Mouse (Mus musculus) naive thymus-derived CD4-positive, alpha-beta T cell, adult 5 months (primary cell): ENCODE measurements around the gene Mstn. TPM values are rescaled to one million over a fixed set of nuclear protein-coding genes. Genes with fewer than 3 reads are reported as not detected.

ENCODE experiments used
- polyA plus RNA-seq: library from polyadenylated mRNA; unstranded; fragments of 100-300 nt; shearing (Covaris generic); gene quantifications from one replicate; pipeline ENCODE4 v1.2.1, GENCODE M21; 2017

The Mstn gene
- polyA plus RNA-seq, result not detected

GRCm38 (mm10) chr1:53061340-53061739, at the start of gene Mstn:
Mstn (plus strand) TSS chr1:53061640.

GRCm38 (mm10) chr1:53020079-53020478, 41.4 kb upstream of the Mstn start, which contains the start of gene 1700019D03Rik:
1700019D03Rik (minus strand) TSS chr1:53020179.

Other genes with a start within 250 kb of the Mstn start
- 159 TPM for gene Inpp1, start 244.0 kb upstream of the Mstn start, polyA plus RNA-seq
- 24.2 TPM for gene Hibch, start 216.7 kb upstream of the Mstn start, polyA plus RNA-seq
- gene 1700019D03Rik, start 41.5 kb upstream of the Mstn start, polyA plus RNA-seq, result 1.1 TPM
- not detected for gene 1700019A02Rik, start 126.0 kb downstream of the Mstn start, polyA plus RNA-seq
- gene Pms1, start 235.4 kb downstream of the Mstn start, polyA plus RNA-seq, result 16.5 TPM
- 40.1 TPM for gene Ormdl1, start 235.5 kb downstream of the Mstn start, polyA plus RNA-seq
- not detected for gene Gm28778, start 235.5 kb downstream of the Mstn start, polyA plus RNA-seq